Mouse (Mus musculus): Measurements from ENCODE around the gene Mdm2.

GRCm38 (mm10) chr10:117667663-117668507 is 42.7 kb downstream of the Mdm2 start:
- TF ChIP-seq CTCF (IDR thresholded peaks at IDR 0.05; ENCODE audit: borderline replicate concordance, extremely low read depth, insufficient read depth, insufficient read length), result no peak
- TF ChIP-seq POLR2A (IDR thresholded peaks at IDR 0.05; ENCODE audit: borderline replicate concordance, extremely low read depth, insufficient read depth, insufficient read length, poor library complexity, severe bottlenecking), result no peak
